Mouse (Mus musculus): ENCODE results near the gene Myo3a.

Myo3a gene

DNA sequence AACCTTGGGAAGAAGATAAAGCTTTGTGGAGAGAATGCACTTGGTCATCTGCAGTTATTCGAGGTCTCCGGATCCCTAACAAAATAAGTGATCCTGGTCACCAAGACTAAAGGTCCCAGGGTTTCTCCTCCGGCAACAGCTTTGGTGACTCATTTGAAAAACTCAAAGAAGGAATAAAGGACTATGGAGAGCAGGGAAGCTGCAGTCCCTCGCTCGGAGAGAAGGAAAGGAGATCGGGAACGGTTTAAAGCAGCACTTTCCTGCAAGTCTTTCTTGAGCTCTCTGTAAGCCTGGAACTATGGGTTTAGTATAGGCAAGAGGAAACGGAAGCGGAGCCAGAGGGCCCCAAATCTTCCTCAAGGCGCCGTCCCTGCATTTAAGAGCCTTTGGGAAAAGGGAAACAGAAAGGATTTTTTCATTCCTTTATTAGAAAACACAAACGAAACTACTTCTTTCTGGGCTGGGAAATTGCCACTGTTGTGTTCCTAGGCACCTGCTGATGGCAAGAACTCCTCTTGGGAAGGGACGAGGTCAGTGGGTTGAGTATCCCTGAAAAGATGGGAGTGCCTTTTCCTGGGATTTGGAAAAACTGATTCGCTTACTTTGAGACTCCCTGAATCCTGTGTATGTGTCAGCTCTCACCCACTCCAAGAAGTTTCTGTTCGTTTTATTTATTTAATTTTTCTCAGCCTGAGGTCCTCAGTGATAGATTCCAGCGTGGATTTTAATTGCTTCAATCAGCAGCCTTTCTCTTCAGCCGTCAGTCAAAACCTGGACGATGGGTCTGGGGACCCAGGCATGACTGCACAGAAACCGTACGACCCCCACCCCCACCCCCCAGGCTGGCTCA lies 393.9 kb downstream of the Myo3a start:
- DNase-seq (ENCODE audit: low spot score) = no peak

DNA sequence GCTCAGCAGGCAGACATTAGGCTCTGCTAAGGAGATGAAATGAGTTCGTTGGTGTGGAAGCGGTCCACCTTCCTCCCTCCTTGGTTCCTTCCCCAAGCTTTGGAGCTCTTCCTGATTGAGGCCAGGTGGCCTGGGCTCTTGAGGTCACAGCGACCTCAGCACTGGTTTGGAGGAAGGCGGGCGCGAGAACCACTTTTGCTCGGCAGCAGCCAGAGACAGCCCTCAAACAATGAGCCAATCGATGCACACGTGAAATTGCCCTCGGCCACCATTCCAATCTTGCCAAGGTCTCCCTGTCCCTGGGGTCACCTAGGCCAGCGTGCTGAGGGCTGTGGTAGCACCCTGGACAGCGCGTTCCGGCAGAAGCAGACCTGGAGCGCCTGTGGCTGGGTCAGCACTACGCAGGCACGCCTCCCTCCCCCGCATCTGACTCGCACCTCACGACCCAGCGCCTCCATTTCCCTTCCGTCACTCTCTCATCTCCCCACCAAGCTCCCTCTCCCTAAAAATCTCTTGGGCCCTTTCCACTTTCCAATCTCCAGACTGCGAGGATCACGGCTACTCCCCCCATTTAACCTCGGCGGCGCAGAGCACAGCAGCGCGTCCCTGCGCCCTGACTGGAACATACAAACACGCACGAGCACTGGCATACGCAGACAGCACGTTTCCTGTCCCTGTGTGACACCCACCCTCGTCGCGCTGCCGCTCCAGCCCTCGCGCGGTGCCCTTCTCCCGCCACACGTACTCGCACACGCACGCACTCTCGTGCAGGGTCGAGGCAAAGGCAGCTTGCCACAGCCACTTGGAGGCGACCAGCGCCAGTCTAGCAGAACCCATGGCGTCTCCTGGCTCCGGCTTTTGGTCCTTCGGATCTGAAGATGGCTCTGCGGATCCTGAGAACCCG lies 394.8 kb downstream of the Myo3a start, which contains the start of gene Gad2:
Gad2 (plus strand) TSS at position 378 of the 904 bp plus-strand sequence.
- peak; percentile 32 for DNase-seq (ENCODE audit: low spot score)

DNA sequence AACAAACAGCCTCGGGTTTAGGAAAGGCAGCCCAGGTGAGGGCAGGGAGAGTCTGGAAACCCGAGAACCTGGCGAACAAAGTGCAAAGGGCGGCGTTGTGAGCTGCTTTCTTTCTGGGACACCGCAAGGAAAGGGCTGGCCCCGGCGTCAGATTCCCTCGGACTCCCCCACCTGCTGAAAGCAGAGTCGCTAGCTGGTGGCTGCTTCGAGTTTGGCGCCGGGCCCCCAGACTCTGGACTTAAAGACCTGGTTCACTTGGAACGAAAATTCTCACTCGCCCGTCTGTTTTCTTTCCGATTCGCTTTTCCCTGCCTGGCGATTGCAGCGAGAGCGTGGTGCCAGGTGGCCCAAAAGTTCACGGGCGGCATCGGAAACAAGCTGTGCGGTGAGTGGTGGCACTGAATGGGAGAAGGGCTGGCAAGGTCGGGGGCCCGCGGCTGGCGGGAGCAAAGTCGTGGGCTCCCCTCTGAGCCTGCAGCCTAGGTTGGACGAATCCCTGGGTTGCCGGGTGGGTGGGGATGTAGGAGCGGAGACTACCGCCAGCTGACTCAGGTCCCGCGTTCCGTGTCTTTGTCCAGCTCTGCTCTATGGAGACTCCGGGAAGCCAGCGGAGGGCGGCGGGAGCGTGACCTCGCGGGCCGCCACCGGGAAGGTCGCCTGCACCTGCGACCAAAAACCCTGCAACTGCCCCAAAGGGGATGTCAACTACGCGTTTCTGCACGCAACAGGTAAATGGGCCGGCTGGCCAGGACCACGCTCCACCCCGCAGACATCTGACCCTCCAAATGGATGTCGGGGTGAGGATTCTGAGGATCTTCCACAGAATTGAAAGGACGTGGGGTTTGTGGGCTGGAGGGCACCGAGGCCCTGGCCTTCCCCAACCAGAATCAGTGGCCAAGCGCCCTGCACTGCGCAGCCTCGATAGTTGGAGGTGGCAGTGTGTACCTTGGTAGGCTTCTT lies 396.1 kb downstream of the Myo3a start:
- DNase-seq (ENCODE audit: low spot score) = no peak

DNA sequence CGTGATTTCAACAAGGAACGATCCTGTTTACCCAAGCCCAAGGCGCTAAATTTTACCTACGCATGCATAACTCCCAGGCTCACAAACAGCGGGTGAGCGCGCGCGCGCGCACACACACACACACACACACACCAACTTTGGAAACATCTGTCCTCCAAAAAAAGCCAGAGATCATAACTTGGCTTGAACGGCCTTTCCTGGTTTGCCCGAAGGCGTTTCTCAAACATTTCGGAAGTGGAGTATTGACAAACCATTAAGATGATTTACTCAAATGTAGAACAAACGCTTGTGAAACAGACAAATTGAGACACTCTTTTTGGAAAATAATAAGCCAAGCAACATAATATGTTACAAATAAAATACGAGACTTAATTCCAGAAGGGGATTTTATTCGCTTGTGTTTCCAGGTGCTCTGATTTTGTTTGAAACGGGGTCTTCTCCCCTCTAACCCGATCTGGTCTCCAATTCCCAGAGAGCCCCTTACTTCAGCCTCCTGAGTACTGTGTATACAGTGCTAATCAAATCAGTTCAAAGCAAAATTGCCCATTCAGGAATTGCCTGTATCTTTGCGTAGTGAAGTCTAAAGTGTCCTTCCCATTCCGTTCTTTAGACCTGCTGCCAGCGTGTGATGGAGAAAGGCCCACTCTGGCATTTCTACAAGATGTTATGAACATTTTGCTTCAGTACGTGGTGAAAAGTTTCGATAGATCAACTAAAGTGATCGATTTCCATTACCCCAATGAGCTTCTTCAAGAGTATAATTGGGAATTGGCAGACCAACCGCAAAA lies 397.1 kb downstream of the Myo3a start:
- no peak for DNase-seq (ENCODE audit: low spot score)

DNA sequence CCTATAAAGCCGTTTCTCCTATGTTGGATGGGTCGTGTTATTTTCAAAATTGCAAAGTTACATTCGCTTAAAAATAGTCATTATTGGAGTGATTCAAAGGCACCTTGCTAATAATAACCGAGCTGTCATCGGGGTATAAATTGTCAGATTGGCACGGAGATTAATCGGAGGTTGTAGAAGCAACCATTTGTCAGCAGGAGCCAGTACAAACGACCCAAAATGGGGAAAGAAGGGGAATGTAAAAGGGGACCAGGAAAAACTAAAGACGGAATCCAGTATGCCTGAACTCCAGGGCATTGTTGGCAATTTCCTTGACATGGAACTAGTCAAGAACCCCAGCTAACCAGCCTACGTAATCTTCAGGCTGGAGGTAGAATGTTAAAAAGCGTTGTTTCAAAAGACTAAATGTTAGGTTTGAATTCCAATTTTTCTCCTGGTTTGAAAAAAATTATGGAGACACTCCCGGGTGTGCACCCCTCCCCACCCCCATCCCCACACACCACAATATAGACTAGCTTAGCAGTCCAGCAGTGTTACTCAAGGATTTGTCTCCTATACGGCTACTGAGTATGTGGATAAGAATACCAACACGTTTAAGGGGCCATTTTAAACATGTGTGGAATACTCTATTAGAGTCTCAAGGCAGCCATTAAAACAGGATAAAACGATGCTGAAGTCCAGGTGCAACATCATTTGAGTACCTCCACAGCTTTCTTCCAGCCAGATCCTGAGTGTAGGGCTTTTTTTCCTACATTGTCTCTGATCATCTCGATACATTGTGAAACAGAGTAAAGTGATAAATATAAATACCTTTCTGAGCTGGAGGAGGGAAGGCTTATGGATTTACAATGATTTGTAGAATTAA lies 398.0 kb downstream of the Myo3a start:
- no peak for DNase-seq (ENCODE audit: low spot score)

DNA sequence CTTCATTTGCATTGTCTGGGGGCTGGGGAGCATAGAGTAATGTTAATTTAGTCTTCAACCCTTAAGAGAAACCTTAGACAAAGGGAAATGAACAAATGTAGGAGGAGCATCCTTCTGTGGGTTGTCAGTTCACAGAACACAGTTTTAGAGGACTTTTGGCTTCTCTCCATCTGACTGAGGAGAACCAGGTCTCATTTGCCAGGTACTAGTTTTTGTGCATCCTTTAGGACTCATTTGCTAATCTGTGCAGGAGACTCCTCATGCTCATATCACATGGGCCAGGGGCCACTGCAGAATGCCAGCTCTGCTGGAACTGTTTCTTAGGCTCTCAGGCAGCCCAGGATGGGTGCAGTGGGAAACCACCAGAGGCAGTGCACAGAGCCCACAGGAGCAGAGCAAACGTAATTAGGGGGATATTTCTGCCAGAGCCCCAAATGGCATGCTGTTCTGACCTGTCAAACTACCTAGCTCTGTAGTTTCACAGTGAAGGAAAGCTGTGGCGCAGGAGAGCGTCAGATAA lies 399.9 kb downstream of the Myo3a start:
- no peak for DNase-seq (ENCODE audit: low spot score)

DNA sequence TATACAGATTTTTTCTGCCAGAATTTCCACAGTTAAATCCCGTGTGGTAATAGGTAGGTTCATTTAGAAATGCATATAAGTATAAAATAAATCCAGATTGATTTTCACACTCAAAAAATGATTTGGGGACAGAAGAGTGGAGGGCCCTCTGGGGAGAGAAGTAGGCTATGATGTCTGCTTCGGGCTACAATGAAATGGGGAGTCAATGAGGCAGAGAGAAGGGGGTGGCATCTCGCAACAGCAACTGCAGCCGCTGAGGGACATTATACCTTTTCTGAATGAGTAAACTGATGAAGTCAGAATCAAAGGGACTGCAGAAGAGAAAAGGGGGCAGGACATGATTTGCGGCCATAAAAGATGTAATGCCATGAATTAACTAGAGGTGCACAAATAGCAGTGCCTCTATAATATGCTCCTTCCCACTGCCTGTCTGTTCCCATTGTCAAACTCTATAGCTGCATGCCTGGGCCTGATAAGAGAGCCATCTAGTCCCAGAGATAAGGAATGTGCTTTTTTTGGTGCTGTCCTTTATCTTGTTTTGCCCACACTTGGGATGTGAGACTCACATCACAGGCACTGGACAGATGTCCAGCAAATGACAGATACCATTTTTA lies 400.6 kb downstream of the Myo3a start:
- DNase-seq (ENCODE audit: low spot score) = no peak

DNA sequence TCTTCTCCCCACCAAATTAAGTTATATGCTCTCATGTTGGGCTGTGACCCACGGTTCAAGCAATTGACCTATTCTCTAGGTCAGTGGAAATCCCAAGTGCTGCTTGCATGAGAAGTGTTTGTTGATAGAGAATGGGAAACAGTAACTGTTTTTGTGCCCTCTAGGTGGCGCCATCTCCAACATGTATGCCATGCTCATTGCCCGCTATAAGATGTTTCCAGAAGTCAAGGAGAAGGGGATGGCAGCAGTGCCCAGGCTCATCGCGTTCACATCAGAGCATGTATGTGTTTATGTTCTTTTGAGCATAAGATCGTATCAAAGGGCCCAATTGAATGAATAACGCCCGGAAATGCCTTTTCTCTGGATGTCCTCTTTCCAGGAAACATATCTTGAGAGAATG lies 407.5 kb downstream of the Myo3a start:
- no peak for DNase-seq (ENCODE audit: low spot score)

DNA sequence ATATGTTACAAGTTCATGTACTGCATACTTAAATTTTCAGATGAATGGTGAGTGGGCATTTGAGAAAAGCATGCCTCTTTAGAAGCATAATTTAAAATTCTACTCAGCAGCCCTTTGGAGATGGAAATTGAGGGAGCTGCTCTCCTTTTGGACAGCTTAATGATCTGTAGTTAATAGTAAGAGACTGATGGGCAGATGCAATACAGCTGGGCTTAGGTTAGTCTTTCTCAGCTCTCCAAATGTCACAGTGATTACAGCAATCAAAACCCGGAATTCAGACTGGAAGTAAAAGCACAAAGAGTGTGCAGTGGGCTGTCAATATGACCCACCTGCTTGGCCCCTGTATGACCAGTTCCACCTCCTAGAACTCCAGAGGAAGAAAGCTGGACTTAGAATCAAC lies 418.8 kb downstream of the Myo3a start:
- no peak for DNase-seq (ENCODE audit: low spot score)

DNA sequence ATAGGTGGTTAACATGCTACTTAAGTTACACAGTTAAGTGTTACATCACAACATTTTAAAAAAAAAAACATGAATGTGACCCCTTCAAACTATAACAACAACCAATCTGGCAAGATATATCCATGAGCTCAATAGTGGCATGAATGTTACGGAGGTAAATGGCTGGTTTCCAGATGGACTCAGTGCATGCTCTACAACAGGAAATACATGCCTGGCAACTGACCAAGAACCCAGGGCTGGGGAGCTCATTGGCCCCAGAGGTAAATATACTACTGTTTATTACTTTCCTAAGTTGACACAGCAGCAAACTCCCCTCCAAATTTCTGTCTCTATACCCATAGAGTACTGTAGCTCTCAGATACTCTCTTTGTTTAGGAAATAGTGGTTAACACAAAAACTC lies 421.1 kb downstream of the Myo3a start:
- no peak for DNase-seq (ENCODE audit: low spot score)

DNA sequence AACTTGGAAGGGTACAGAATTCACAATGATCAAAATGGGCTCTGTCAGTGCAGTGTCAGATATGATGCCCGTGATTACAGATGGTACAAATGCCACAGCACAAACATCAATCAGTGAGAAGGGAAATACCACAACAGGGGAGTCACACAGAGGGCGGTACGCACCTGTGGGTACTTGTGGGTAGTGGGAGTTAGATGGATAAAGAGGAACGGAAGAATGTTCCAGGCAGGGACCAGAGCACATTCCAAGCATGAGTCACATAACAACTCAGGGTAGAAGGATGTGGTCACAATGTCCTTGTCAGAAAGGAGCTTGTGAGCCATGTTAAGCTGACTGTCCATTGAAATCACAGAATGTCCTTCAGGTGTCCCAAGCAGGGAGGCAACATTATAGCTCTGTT lies 424.5 kb downstream of the Myo3a start:
- no peak for DNase-seq (ENCODE audit: low spot score)

DNA sequence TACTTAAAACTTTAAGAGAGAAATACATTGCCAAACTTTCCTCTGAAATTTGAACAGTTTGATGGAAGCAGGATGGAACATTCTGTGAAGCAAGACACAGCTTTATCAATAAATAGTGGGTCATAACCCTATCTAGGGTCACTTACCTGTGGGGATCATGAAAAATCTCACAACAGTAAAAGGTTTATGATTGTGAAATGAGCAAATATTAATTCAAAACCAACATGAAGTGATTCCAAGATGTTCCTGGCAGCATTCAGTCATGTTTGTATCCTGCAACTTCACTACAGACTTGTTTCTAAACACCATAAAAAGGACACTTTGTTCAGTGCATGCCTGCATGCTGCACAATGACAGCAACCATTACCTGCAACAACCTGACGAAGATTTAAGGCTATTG lies 436.4 kb downstream of the Myo3a start:
- no peak for DNase-seq (ENCODE audit: low spot score)
